Mouse (Mus musculus) lung, postnatal 10 days (tissue): ENCODE measurements around the gene Caskin2.
"Not testable (repeated sequence)": the region's sequence is repeated elsewhere in the genome, so short reads cannot be mapped to it uniquely, and the experiment has no call there.

Source experiments
- DNase-seq: peaks from one replicate; pipeline ENCODE4 v3.0.0; 2021

The Caskin2 gene

DNA sequence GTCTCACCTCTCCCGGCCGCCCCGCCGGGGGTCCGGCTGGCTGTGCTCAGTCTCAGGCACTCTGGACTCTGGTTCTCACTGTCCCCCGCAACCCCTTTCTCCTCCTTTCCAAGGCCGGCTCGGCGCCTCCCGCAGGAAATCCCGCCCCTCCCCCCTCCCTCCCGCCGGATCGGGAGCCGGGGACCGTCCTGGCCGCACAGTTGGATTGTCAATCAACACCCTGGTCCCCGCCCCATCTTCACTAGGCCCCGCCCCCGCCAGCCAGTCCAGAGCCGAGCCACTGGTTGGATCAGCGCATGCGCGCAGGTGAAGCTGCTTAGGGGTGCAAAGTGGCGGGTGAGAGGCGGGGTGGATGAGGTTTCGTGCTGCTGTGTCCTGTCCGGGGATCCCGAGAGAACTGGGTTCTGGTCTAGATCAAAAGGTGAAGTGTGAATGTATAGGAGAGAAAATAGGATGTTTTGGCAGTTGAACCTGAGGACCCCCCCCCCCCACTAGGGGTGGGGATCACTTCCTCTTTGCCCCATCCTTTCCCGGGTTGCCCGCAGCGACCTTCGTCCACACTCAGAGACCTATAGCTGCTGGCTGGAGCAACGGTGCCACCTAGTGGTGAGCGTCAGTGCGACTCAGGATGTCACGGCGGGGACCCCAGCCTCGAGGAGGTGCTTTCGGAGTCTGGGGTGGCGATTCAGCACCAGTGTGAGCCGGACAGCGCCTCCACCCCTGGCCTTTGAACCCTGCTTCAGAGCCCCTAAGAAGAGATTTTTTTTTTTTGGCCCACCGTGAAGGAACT lies at the start of gene Caskin2:
Gene Caskin2, minus strand, starts transcription at position 133 of the 790 bp plus-strand sequence.
- DNase-seq = peak; percentile 97

DNA sequence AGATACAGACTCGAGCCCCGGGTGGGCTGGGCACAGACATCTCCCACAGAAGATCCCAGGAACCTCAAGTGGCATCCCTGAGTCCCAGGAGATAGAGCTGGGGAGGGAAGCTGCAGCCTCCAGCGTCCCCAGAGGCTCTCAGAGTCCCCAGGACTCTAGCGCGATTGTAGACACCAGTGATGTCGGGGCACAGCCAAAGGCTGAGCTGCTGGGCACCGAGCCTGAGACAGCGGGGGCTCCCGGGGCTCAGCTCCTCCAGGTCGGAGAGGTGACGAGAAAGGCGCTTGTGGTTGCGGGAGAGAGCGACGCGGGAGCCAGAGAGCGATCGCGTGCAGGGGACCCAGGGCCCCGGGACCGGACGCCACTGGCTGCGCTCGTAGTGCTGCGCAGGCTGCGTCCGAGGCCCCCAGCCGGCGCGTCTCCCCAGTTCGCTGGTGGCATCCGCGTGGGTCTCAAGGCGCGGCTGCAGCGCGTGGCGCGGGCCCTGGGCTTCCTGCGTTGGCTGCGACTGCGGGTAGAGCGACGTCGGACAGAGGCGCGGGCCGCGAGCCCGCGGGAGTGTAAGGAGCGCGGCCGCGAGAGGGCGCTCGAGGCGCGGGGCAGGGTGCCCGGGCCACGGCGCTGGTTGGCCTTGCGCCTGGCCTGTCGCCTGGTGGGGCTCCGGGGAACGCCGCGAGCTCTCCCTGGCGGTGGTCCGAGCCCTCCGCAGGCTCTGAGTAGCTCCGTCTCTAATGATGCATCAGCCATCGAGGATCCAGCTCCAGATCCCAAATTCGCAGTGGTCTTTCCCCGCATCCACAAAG lies 45.9 kb upstream of the Caskin2 start:
- DNase-seq = peak; percentile 93

GRCm38 (mm10) chr11:115858354-115858753 lies 44.9 kb upstream of the Caskin2 start, which contains the start of gene Myo15b:
Gene Myo15b, plus strand, starts transcription at chr11:115858406.
- DNase-seq = no peak

DNA sequence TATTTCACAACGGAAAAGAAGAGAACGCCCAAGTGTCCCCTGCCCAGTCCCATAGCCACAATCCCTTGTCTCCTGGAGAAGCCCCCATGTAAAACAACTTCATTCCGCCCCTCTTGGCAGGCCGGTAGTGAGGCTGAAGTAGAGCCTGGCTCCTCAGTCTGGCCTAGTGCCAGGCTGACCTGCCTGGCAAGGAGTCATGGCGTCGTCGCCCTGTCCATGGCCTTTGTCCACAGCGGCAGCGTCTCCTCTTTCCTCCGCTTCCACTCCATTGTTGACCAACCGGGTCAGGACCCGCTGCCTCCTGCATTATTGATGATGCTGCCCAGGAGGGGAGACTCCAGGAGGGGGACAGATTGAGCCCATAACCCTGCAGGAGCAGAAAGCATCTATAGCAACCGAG lies 44.5 kb upstream of the Caskin2 start:
- DNase-seq = no peak

GRCm38 (mm10) chr11:115857146-115857545 lies 43.7 kb upstream of the Caskin2 start:
- DNase-seq = not testable (repeated sequence)

GRCm38 (mm10) chr11:115854674-115855073 lies 41.2 kb upstream of the Caskin2 start:
- DNase-seq = no peak

- DNase-seq = no peak
Measured at GRCm38 (mm10) chr11:115845819-115846218, 32.4 kb upstream of the Caskin2 start.

DNA sequence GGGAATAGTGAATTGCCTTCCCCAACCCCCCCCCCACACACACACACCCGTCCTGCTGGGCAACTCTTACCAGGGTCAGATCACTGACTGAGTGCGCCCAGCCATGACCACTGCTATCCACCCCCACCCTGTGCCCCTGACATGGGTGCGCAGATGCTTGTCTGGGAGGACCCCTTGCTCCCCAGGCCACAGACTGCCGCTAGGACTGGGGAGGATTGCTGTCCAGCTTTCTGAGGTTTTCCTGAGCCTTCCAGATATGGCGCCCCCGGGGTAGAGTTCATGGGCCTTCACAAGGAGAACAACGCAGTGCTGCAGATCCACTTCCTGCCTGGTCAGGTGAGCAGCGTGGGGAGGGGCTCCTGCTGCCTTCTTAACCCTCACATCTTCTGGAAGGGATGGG lies 30.8 kb upstream of the Caskin2 start:
- DNase-seq = no peak

DNA sequence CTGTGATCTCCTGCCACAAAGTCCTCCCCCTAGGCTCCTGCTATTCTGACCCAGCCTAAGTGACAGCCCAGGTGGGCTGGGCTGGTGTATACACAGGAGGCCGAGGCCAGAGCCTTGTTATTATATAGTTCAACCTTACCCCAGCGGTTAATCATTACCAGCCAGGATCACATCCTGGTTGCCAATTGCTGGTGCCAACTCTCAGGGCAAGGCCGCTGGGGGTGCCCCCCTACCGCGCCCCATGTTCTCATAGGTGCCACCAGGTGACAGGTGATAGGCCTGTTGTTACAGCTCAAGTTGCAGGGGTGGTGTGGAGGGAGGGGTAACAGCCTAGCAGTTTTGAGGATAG lies 30.4 kb upstream of the Caskin2 start:
- DNase-seq = peak; percentile 40

DNA sequence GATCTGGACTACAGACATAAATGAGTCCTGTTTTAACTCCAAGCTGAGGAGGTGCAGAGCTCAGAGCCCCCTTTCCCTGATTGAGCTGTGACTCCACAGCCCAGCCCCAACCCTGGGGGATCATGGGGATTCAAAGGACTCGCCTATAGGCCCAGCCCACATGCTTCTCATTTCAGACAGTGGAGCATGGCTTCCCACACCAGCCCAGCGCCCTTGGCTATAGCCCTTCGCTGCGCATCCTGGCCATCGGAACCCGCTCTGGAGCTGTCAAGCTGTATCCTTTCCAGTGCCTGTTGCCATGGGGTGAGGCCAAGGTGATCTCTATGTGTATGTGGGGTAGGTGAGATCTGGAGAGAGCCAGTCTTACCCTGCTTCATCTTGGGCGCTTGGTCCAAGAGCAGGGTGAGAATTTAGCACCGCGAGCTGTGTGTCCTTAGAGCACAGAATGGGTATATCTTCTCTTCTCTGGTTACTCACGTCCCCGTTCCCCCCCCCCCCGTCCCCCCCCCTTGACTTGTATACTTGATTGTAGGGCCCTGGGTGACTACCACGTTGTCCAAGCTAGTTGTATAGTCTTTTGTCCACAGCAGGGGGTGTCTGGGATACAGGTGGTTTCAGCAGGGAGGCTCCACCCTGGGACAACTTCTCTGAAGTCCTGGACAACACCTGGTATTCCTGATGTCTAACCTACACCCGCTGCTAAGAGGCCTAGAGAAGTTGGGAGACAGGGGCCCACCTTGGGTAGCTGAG lies 29.9 kb upstream of the Caskin2 start:
- no peak for DNase-seq

GRCm38 (mm10) chr11:115841961-115842550 lies 28.6 kb upstream of the Caskin2 start:
- DNase-seq = peak; percentile 55

DNA sequence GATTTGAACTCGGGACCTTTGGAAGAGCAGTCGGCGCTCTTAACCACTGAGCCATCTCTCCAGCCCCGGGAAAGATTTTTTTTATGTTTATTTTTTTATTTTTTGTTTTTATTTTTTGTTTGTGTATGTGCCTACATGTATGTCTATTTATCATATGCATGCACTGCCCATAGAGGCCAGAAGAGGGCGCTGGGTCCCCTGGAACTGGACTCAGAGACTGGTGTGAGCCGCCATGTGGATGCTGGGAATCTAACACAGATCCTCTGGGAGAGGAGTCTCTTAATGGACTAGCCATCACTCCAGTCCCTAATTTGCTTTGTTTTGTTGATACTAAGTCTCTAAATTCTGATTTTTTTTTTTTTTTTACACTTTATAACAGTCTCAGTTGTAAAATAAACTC lies 27.6 kb upstream of the Caskin2 start:
- DNase-seq = no peak

DNA sequence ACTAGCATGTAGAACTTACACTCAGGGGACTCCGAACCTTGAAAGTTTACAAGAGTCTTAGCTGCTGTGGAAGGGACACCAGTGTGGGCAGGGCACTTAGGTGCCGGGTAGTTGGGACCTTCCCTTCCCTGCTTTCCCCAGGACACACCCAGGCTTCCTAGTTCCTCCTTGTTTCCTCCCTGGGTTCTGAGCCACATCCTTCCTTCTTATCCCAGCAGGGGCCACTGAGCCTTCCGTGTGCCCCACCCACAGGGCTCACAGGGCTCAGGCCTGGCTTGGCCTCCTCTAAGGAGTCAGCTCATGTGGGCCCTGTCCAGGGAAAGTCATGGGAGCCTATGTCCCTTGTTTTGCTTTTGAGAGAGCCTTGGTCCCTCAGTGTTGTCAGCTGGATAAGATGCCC lies 26.3 kb upstream of the Caskin2 start:
- no peak for DNase-seq

- peak; percentile 46 for DNase-seq
Measured at GRCm38 (mm10) chr11:115838895-115839311, 25.5 kb upstream of the Caskin2 start.

DNA sequence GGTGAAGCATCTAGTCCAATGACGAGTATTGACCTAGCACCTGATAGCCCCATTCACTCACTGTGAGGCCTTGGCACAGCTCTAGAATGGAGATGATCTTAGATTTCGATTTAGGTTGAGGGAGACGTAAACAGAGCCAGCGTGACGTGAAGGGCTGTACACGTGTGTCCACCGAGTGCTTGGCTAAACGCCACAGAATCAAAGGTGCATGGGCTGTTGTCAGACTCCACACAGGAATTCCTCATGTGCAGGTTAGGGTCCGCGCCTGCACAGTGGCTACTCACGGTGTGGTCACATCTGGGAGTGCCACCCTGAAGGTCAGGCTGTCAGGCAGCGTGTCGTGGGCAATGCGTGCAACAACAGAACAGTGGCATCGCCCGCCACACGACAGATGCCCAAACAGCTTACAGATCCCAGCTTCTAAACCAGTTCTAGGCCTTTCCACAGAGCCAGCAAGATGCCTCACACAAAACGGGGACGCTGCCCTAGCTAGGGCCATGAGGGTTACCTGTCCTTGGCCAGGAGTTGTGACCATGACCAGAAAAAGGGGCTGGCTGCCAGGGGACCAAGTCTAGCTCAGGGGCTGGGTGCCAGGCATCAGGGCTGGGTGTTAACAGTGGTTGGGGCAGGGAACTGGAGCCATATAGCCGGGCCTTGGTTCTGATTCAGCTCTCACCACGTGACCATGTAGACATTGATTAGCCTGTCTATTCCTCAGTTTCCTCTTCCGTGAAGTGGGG lies 24.3 kb upstream of the Caskin2 start:
- no peak for DNase-seq

- DNase-seq = peak; percentile 56
Measured at GRCm38 (mm10) chr11:115836656-115837395, 23.4 kb upstream of the Caskin2 start.

DNA sequence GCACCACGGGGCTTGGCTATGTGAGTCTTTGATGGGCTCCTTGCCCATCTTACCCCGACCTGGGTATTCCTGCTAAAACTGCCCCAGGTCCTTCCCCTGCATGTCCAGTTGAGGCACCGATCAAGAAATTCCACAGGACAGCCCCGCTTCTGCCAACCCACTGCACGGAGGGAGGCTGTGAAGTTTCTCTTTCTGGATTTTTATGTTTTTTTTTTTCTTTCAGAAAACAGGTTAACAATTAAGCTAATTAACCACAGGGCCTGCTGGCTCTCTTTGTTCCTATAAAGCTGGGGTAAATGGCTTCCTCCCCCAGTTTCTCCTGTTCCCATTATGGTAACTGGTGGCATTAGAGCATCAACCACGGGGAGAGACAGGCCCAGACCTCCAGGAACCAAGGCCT lies 20.6 kb upstream of the Caskin2 start:
- no peak for DNase-seq

- DNase-seq = peak; percentile 70
Measured at GRCm38 (mm10) chr11:115833021-115833513, 19.6 kb upstream of the Caskin2 start.

DNA sequence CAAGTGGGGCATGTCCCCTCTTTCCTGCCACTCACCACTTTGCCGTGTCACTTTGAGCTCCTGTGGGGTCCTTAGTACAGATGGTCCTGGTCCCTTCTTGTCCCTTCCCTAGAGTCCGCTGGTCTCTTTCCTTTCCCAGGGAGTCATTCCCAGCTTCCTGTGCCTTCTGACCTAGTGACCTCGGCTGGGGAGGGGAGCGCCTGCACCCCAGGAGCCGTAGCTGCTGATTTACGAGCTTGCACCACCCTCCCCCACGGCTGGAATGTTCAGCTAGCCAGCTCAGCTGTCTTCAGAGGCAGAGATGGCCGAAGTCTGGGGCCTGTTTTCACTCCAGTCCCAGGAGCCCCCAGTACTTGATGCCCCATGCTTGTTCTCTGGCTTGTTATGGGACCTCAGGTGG lies 19.1 kb upstream of the Caskin2 start:
- peak; percentile 83 for DNase-seq

GRCm38 (mm10) chr11:115832064-115832463 lies 18.6 kb upstream of the Caskin2 start:
- DNase-seq = no peak

DNA sequence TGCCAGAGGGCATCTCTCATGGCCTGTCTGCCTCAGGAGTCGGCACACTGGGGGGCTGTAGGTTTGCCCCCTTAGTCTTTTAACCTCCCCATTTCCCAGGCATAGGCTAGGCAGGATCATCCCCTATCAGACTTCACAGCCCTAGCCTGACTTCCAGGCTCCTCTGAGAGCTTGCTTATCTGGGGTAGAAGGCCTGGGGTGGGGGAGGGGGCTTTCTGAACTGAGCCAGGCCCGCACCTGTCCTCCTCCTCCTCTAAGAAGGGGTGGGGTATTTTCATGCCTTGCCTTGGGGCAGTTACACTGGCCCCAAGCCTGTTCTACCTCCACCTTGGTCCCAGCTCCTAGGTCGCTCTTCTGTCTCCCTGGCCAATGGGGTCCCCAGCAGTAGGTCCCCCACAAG lies 18.1 kb upstream of the Caskin2 start:
- DNase-seq = no peak
